Mouse (Mus musculus) liver, embryonic 12.5 days (tissue): Measurements from ENCODE around the gene Cd4. TPM values are rescaled to one million over a fixed set of nuclear protein-coding genes. Genes with fewer than 3 reads are reported as not detected.

ENCODE experiments used
- ATAC-seq: fragments of 200-750 bp; cut with Nextera tagmentation; 2 replicates; pipeline ENCODE4 v1.8.0; 2017; ENCODE audit warnings: moderate number of reproducible peaks, mild to moderate bottlenecking, moderate library complexity
- H3K27ac ChIP-seq: fragments of 300-500 bp; sonication (generic); 2 replicates; pipeline ENCODE4 v1.5.1; 2016; ENCODE audit warnings: mild to moderate bottlenecking
- H3K27me3 ChIP-seq: fragments of 300-500 bp; sonication (generic); replicated peaks from 2 replicates; pipeline ENCODE4 v1.6.1; 2016; ENCODE audit warnings: mild to moderate bottlenecking, moderate library complexity
- H3K36me3 ChIP-seq: fragments of 300-500 bp; sonication (generic); 2 replicates; pipeline ENCODE4 v1.6.1; 2016; ENCODE audit warnings: mild to moderate bottlenecking, moderate library complexity
- H3K4me1 ChIP-seq: fragments of 300-500 bp; sonication (generic); 2 replicates; pipeline ENCODE4 v1.6.1; 2016
- H3K4me2 ChIP-seq: fragments of 300-500 bp; sonication (generic); 2 replicates; pipeline ENCODE4 v1.6.1; 2016; ENCODE audit warnings: mild to moderate bottlenecking, moderate library complexity
- H3K4me3 ChIP-seq: fragments of 300-500 bp; sonication (generic); 2 replicates; pipeline ENCODE4 v1.5.1; 2016; ENCODE audit warnings: mild to moderate bottlenecking, moderate library complexity
- H3K9ac ChIP-seq: fragments of 300-500 bp; sonication (generic); 2 replicates; pipeline ENCODE4 v1.6.1; 2016; ENCODE audit warnings: mild to moderate bottlenecking, moderate library complexity
- H3K9me3 ChIP-seq: fragments of 300-500 bp; sonication (generic); replicated peaks from 2 replicates; pipeline ENCODE4 v1.6.1; 2016; ENCODE audit warnings: mild to moderate bottlenecking, moderate library complexity
- WGBS: fragments of 180-500 bp; shearing (Covaris S2); methylation state at CpG from one replicate; pipeline ENCODE4 v1.1.7; 2016; ENCODE audit not compliant: insufficient replicate concordance; 5-methylcytosine and 5-hydroxymethylcytosine counted together
- polyA plus RNA-seq: library from polyadenylated mRNA; unstranded; fragments of >200 nt; fragmentation: Nextera tagmentation; extraction: Ambion mirVana; gene quantifications from 2 replicates; pipeline ENCODE4 v1.2.1, GENCODE M21; 2016

The Cd4 gene
- polyA plus RNA-seq, 1 experiment from 2014 or later = 0.07 TPM

- WGBS = 22% methylated on average over 26 of the region's 26 CpGs
- Histone ChIP-seq H3K9ac (peak overlapping the region; percentile 65), H3K4me1 (peaks cover 20% of the 10 kb centered on the region)
Measured at GRCm38 (mm10) chr6:124857840-124858530, 30.0 kb downstream of the Cd4 start.

GRCm38 (mm10) chr6:124856916-124857839, 30.8 kb downstream of the Cd4 start, which contains the start of gene P3h3:
Gene P3h3 (minus strand): TSS chr6:124857752.
- Histone ChIP-seq H3K36me3 (no peaks in the 10 kb centered on the region), H3K4me3 (peak within 1 kb of the TSS; percentile 54), H3K27me3 (peaks cover 88% of the 10 kb centered on the region), H3K4me2 (peak within 1 kb of the TSS; percentile 76), H3K4me1 (peaks cover 13% of the 10 kb centered on the region), H3K27ac (peak within 1 kb of the TSS; percentile 57), H3K9me3 (no peaks in the 10 kb centered on the region), H3K9ac (peak within 1 kb of the TSS; percentile 65)
- ATAC-seq = peak; percentile 40; the same call in 1 of the 2 replicates
- WGBS = under 1% methylated on average over 66 of the region's 86 CpGs

More at GRCm38 (mm10) chr6:124857840-124858530, 30.0 kb downstream of the Cd4 start:
- Histone ChIP-seq H3K27me3 (peaks cover 93% of the 10 kb centered on the region), H3K36me3 (no peaks in the 10 kb centered on the region), H3K9me3 (no peaks in the 10 kb centered on the region), H3K27ac (no peak overlapping the region), H3K4me3 (peak overlapping the region; percentile 54), H3K4me2 (peak overlapping the region; percentile 76)
- no peak for ATAC-seq

GRCm38 (mm10) chr6:124856321-124856720, 31.7 kb downstream of the Cd4 start:
- H3K9me3 ChIP-seq = no peaks in the 10 kb centered on the region
- no peak overlapping the region for H3K9ac ChIP-seq
- no peak for ATAC-seq
- H3K4me1 ChIP-seq = peaks cover 13% of the 10 kb centered on the region
- H3K36me3 ChIP-seq = no peaks in the 10 kb centered on the region
- H3K27me3 ChIP-seq = peaks cover 82% of the 10 kb centered on the region
- no peak overlapping the region for H3K27ac ChIP-seq
- H3K4me2 ChIP-seq = peak overlapping the region; percentile 76
- 18% methylated on average over 14 of the region's 14 CpGs for WGBS
- peak overlapping the region; percentile 54 for H3K4me3 ChIP-seq

- H3K27ac ChIP-seq = no peak overlapping the region
- peaks cover 74% of the 10 kb centered on the region for H3K27me3 ChIP-seq
- H3K4me1 ChIP-seq = peaks cover 13% of the 10 kb centered on the region
- H3K4me2 ChIP-seq = no peak overlapping the region
- H3K36me3 ChIP-seq = no peaks in the 10 kb centered on the region
- no peak overlapping the region for H3K9ac ChIP-seq
- H3K9me3 ChIP-seq = no peaks in the 10 kb centered on the region
- H3K4me3 ChIP-seq = no peak overlapping the region
- ATAC-seq = no peak
- WGBS = 40% methylated on average over 12 of the region's 12 CpGs
Measured at GRCm38 (mm10) chr6:124854647-124855046, 33.4 kb downstream of the Cd4 start.

GRCm38 (mm10) chr6:124850535-124850934, 37.5 kb downstream of the Cd4 start:
- no peak for ATAC-seq
- Histone ChIP-seq H3K36me3 (no peaks in the 10 kb centered on the region), H3K4me2 (no peak overlapping the region), H3K9me3 (no peaks in the 10 kb centered on the region), H3K27me3 (peaks cover 50% of the 10 kb centered on the region), H3K9ac (no peak overlapping the region), H3K4me1 (no peaks in the 10 kb centered on the region), H3K27ac (no peak overlapping the region), H3K4me3 (no peak overlapping the region)
- WGBS = 40% methylated on average over 8 of the region's 8 CpGs

- Histone ChIP-seq H3K4me1 (no peaks in the 10 kb centered on the region), H3K4me3 (no peak overlapping the region), H3K27me3 (peaks cover 28% of the 10 kb centered on the region), H3K36me3 (no peaks in the 10 kb centered on the region), H3K9me3 (no peaks in the 10 kb centered on the region), H3K4me2 (no peak overlapping the region), H3K27ac (no peak overlapping the region), H3K9ac (no peak overlapping the region)
- ATAC-seq = peak; percentile 50; the same call in 1 of the 2 replicates
- WGBS = 19% methylated on average over 9 of the region's 9 CpGs
Measured at GRCm38 (mm10) chr6:124847305-124847704, 40.7 kb downstream of the Cd4 start.

GRCm38 (mm10) chr6:124840241-124841167, 47.5 kb downstream of the Cd4 start, which contains the start of gene Gnb3:
Gene Gnb3 (minus strand): TSS chr6:124840275.
- Histone ChIP-seq H3K9ac (no peak within 1 kb of the TSS), H3K4me1 (peaks cover 15% of the 10 kb centered on the region), H3K27me3 (peaks cover 18% of the 10 kb centered on the region), H3K4me2 (no peak within 1 kb of the TSS), H3K9me3 (no peaks in the 10 kb centered on the region), H3K36me3 (peaks cover 2% of the 10 kb centered on the region), H3K4me3 (no peak within 1 kb of the TSS), H3K27ac (no peak within 1 kb of the TSS)
- WGBS = 26% methylated on average over 13 of the region's 15 CpGs
- ATAC-seq = no peak

GRCm38 (mm10) chr6:124839805-124840204, 48.2 kb downstream of the Cd4 start:
- Histone ChIP-seq H3K4me2 (no peak overlapping the region), H3K36me3 (peaks cover 9% of the 10 kb centered on the region), H3K9ac (no peak overlapping the region), H3K27ac (no peak overlapping the region), H3K4me1 (peaks cover 18% of the 10 kb centered on the region), H3K27me3 (peaks cover 18% of the 10 kb centered on the region), H3K9me3 (no peaks in the 10 kb centered on the region), H3K4me3 (no peak overlapping the region)
- WGBS = 21% methylated on average over 8 of the region's 8 CpGs
- no peak for ATAC-seq

- H3K4me2 ChIP-seq = no peak overlapping the region
- H3K4me1 ChIP-seq = peaks cover 37% of the 10 kb centered on the region
- H3K9ac ChIP-seq = no peak overlapping the region
- peaks cover 18% of the 10 kb centered on the region for H3K27me3 ChIP-seq
- H3K36me3 ChIP-seq = peaks cover 43% of the 10 kb centered on the region
- no peak overlapping the region for H3K27ac ChIP-seq
- H3K4me3 ChIP-seq = no peak overlapping the region
- ATAC-seq = no peak
- no peaks in the 10 kb centered on the region for H3K9me3 ChIP-seq
- 76% methylated on average over 7 of the region's 7 CpGs for WGBS
Measured at GRCm38 (mm10) chr6:124836411-124836810, 51.6 kb downstream of the Cd4 start.

- WGBS = 78% methylated on average over 10 of the region's 10 CpGs
- Histone ChIP-seq H3K9ac (no peak overlapping the region), H3K27ac (no peak overlapping the region), H3K4me1 (peaks cover 40% of the 10 kb centered on the region), H3K27me3 (peaks cover 15% of the 10 kb centered on the region), H3K4me3 (no peak overlapping the region), H3K9me3 (no peaks in the 10 kb centered on the region), H3K4me2 (no peak overlapping the region), H3K36me3 (peaks cover 46% of the 10 kb centered on the region)
- ATAC-seq = no peak
Measured at GRCm38 (mm10) chr6:124835531-124835930, 52.5 kb downstream of the Cd4 start.

GRCm38 (mm10) chr6:124834512-124835081, 53.4 kb downstream of the Cd4 start:
- peaks cover 46% of the 10 kb centered on the region for H3K36me3 ChIP-seq
- no peak overlapping the region for H3K4me3 ChIP-seq
- no peak overlapping the region for H3K27ac ChIP-seq
- WGBS = 75% methylated on average over 6 of the region's 6 CpGs
- H3K4me2 ChIP-seq = no peak overlapping the region
- peaks cover 31% of the 10 kb centered on the region for H3K4me1 ChIP-seq
- H3K9ac ChIP-seq = no peak overlapping the region
- H3K27me3 ChIP-seq = peaks cover 7% of the 10 kb centered on the region
- H3K9me3 ChIP-seq = no peaks in the 10 kb centered on the region
- no peak for ATAC-seq
